Mouse (Mus musculus): ENCODE measurements at regions not wholly inside any gene's neighbourhood (a gene's known extent, or its start where the extent isn't known, plus 50 kb on each side); places are given as distances from the start of the nearest gene placed in this dataset.

- no peak for DNase-seq (ENCODE audit: low spot score)
These were observed 54.7 kb upstream of the Pappa2 start for GRCm38 (mm10) chr1:159034952-159035351.

- no peak for DNase-seq (ENCODE audit: low spot score)
These were observed 56.1 kb upstream of the Pappa2 start for GRCm38 (mm10) chr1:159036371-159036770.

GRCm38 (mm10) chr1:159045870-159046385 lies 65.6 kb upstream of the Pappa2 start:
- no peak for DNase-seq (ENCODE audit: low spot score)

GRCm38 (mm10) chr1:159065024-159065423 lies 84.7 kb upstream of the Pappa2 start:
- DNase-seq (ENCODE audit: low spot score) = no peak

- no peak for DNase-seq (ENCODE audit: low spot score)
These were observed 118.9 kb upstream of the Pappa2 start for GRCm38 (mm10) chr1:159099205-159099604.

GRCm38 (mm10) chr1:159122201-159122600 lies 109.9 kb upstream of the Cop1 start:
- DNase-seq (ENCODE audit: low spot score) = no peak

- DNase-seq (ENCODE audit: low spot score) = no peak
These were observed 107.2 kb upstream of the Cop1 start for GRCm38 (mm10) chr1:159124874-159125273.

GRCm38 (mm10) chr1:159135301-159135700 lies 96.8 kb upstream of the Cop1 start:
- DNase-seq (ENCODE audit: low spot score) = peak; percentile 67

GRCm38 (mm10) chr1:159147788-159148497 lies 84.2 kb upstream of the Cop1 start:
- DNase-seq (ENCODE audit: low spot score) = no peak

GRCm38 (mm10) chr1:159148498-159149187 lies 83.5 kb upstream of the Cop1 start:
- no peak for DNase-seq (ENCODE audit: low spot score)

- no peak for DNase-seq (ENCODE audit: low spot score)
These were observed 82.9 kb upstream of the Cop1 start for GRCm38 (mm10) chr1:159149207-159149606.

- no peak for DNase-seq (ENCODE audit: low spot score)
These were observed 82.4 kb upstream of the Cop1 start for GRCm38 (mm10) chr1:159149721-159150120.

- no peak for DNase-seq (ENCODE audit: low spot score)
These were observed 81.8 kb upstream of the Cop1 start for GRCm38 (mm10) chr1:159150351-159150750.

GRCm38 (mm10) chr1:159156428-159156827 lies 75.7 kb upstream of the Cop1 start:
- no peak for DNase-seq (ENCODE audit: low spot score)

- DNase-seq (ENCODE audit: low spot score) = no peak
These were observed 71.8 kb upstream of the Cop1 start for GRCm38 (mm10) chr1:159160035-159160960.

- DNase-seq (ENCODE audit: low spot score) = no peak
These were observed 68.8 kb upstream of the Cop1 start for GRCm38 (mm10) chr1:159163113-159163885.

GRCm38 (mm10) chr1:159182031-159182430 lies 50.1 kb upstream of the Cop1 start:
- no peak for DNase-seq (ENCODE audit: low spot score)
